Mouse (Mus musculus): ENCODE results near the gene Ttc28. TPM values are rescaled to one million over a fixed set of nuclear protein-coding genes. Genes with fewer than 3 reads are reported as not detected.

Gene Ttc28
- polyA plus RNA-seq, 1 experiment from 2014 or later, result 12.9 TPM

DNA sequence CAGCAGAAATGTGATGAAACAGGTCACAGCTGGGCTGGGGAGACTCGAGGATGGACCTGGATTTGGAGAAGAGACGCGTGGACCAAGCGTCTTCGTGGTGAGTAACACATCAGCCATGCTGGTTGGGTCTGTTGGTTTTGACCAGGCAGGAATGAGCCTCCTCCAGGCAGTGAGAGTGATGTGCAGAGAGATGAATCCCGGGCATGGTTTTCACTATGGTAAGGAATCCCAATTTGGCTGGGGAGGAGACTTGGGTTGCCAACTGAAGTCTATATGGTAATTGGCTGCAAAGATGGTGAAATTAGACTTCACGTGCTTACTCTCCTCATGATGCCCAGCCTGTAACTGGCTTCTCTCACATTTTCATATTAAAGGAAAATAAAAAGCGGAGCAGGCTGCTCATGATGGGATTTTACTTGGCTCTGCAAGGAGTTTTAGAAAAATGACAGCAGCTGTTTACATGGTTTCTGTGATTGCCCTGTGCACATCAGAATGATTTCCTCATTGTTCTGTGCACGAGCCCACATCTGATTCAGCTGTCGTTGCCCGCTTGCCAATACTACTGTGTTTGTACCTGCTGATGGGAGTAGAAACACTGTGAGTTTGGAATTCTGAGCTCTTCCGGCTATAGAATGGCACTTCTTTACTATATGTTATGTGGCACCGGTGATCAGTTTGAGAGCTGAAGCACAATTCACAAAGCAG, 117.4 kb downstream of the Ttc28 start:
- Histone ChIP-seq H3K4me2 (ENCODE audit: low read depth, severe bottlenecking) (no peak overlapping the region), H3K4me1 (ENCODE audit: control insufficient read depth, insufficient read depth, low read length) (no peaks in the 10 kb centered on the region; the same call in 1 of the 2 replicates), H3K9ac (ENCODE audit: low read length) (no peak overlapping the region), H3K9me3 (ENCODE audit: control insufficient read depth, low read length) (no peaks in the 10 kb centered on the region), H3K36me3 (ENCODE audit: control insufficient read depth, insufficient read depth, low read length) (no peaks in the 10 kb centered on the region), H3K4me3 (ENCODE audit: low read depth, low read length) (no peak overlapping the region), H3K27me3 (ENCODE audit: control insufficient read depth, insufficient read depth, low read length) (no peaks in the 10 kb centered on the region), H3K27ac (replicated peaks; ENCODE audit: low read depth, low read length) (no peak overlapping the region)
- DNase-seq (ENCODE audit: low spot score), result no peak
- 89% methylated on average over 13 of the region's 13 CpGs for WGBS
- no peak for ATAC-seq (ENCODE audit: insufficient number of reproducible peaks, low FRiP score, low TSS enrichment, low read depth)

DNA sequence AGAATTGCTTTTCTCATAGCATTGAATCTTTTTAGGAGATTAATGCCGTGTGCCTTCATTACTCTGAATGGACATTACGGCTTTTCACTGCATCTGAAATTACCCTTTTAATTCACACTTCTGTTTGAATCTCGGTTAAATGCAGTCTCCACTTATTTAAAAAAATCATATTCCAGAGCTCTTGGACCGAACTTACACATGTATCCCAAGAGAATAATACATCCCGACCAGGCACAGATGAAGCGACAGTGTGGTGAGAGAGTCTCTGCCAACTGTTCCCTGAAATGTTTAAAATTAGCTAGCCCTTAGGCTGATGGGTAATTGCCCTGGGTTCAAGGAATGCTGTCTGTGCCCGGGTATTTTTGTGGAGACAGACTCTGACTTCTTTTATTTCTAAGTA, 118.1 kb downstream of the Ttc28 start:
- H3K4me3 ChIP-seq (ENCODE audit: low read depth, low read length), result no peak overlapping the region
- DNase-seq (ENCODE audit: low spot score) (no peak), ATAC-seq (ENCODE audit: insufficient number of reproducible peaks, low FRiP score, low TSS enrichment, low read depth) (no peak)
- WGBS, result 77% methylated on average over 7 of the region's 7 CpGs
- no peaks in the 10 kb centered on the region for H3K36me3 ChIP-seq (ENCODE audit: control insufficient read depth, insufficient read depth, low read length)
- H3K4me1 ChIP-seq (ENCODE audit: control insufficient read depth, insufficient read depth, low read length), result no peaks in the 10 kb centered on the region; the same call in 1 of the 2 replicates
- no peak overlapping the region for H3K27ac ChIP-seq (replicated peaks; ENCODE audit: low read depth, low read length)
- H3K9me3 ChIP-seq (ENCODE audit: control insufficient read depth, low read length), result no peaks in the 10 kb centered on the region
- no peak overlapping the region for H3K4me2 ChIP-seq (ENCODE audit: low read depth, severe bottlenecking)
- no peaks in the 10 kb centered on the region for H3K27me3 ChIP-seq (ENCODE audit: control insufficient read depth, insufficient read depth, low read length)
- H3K9ac ChIP-seq (ENCODE audit: low read length), result no peak overlapping the region

DNA sequence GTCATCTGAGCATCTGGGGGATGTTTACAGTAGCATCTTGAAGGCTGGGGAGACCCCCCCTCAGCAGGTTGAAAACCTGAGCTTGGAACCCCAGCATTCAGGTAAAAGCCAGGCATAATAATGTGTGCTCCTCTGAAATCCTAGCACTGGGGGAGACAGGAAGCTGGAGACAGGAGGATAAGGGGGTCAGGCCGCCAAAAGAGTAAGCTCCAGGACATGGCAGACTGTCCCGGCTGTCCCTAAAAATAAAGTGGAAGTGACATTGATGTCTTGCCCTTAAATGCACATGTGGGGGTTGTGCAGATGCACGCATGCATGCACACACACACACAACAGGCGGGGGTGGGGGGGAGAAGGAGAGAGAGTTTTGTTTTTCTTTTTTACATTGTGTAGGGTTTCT, 118.7 kb downstream of the Ttc28 start:
- Histone ChIP-seq H3K36me3 (ENCODE audit: control insufficient read depth, insufficient read depth, low read length) (no peaks in the 10 kb centered on the region), H3K4me2 (ENCODE audit: low read depth, severe bottlenecking) (no peak overlapping the region), H3K9me3 (ENCODE audit: control insufficient read depth, low read length) (no peaks in the 10 kb centered on the region), H3K9ac (ENCODE audit: low read length) (no peak overlapping the region), H3K27ac (replicated peaks; ENCODE audit: low read depth, low read length) (no peak overlapping the region), H3K27me3 (ENCODE audit: control insufficient read depth, insufficient read depth, low read length) (no peaks in the 10 kb centered on the region), H3K4me1 (ENCODE audit: control insufficient read depth, insufficient read depth, low read length) (no peaks in the 10 kb centered on the region; the same call in 1 of the 2 replicates), H3K4me3 (ENCODE audit: low read depth, low read length) (no peak overlapping the region)
- ATAC-seq (ENCODE audit: insufficient number of reproducible peaks, low FRiP score, low TSS enrichment, low read depth) (no peak), DNase-seq (ENCODE audit: low spot score) (no peak)
- WGBS, result 72% methylated on average over 4 of the region's 4 CpGs

DNA sequence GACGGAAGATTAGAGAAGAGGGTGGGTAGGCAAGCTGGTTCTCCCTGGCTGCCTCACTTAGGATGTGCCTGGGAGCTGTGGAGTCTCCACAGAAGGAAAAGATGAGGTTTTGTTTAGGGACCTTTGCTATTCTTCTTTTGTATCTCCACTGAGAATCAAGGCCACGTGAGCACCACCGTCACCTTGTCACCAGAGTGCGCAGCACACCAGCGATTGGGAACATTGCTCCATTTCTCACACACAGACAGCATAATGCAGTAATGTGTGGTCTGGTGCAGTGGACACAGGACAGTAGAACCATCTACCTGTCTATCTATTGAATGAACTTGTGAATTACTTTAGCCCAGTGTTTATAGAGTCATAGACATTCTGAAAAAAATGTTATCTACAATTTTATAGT, 121.3 kb downstream of the Ttc28 start:
- Histone ChIP-seq H3K4me3 (ENCODE audit: low read depth, low read length) (no peak overlapping the region), H3K9ac (ENCODE audit: low read length) (no peak overlapping the region), H3K4me2 (ENCODE audit: low read depth, severe bottlenecking) (no peak overlapping the region), H3K27me3 (ENCODE audit: control insufficient read depth, insufficient read depth, low read length) (no peaks in the 10 kb centered on the region), H3K36me3 (ENCODE audit: control insufficient read depth, insufficient read depth, low read length) (no peaks in the 10 kb centered on the region), H3K9me3 (ENCODE audit: control insufficient read depth, low read length) (no peaks in the 10 kb centered on the region), H3K4me1 (ENCODE audit: control insufficient read depth, insufficient read depth, low read length) (peaks cover under 1% of the 10 kb centered on the region), H3K27ac (replicated peaks; ENCODE audit: low read depth, low read length) (no peak overlapping the region)
- WGBS, result 73% methylated on average over 5 of the region's 5 CpGs
- no peak for DNase-seq (ENCODE audit: low spot score)
- ATAC-seq (ENCODE audit: insufficient number of reproducible peaks, low FRiP score, low TSS enrichment, low read depth), result no peak

DNA sequence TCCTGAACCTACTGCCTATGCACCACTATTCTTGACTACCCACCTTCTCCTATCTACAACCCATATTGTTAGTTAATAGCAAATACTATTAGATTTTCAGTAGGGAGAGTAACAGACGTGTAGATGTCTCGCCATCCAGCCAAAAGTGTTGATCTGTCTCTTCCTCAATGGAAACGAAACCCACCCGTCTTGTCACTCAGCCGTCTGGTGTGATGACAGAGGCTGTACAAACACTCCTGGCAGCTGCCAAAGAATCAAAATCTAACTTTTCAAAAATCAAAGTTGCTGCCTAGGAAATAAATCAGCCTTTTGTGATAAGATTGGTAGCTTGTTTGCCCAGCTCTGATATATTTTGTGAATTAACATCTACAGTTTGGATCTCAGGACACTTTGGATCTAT, 123.6 kb downstream of the Ttc28 start:
- DNase-seq (ENCODE audit: low spot score) (no peak), ATAC-seq (ENCODE audit: insufficient number of reproducible peaks, low FRiP score, low TSS enrichment, low read depth) (no peak)
- H3K9me3 ChIP-seq (ENCODE audit: control insufficient read depth, low read length), result no peaks in the 10 kb centered on the region
- peaks cover 17% of the 10 kb centered on the region for H3K4me1 ChIP-seq (ENCODE audit: control insufficient read depth, insufficient read depth, low read length)
- no peak overlapping the region for H3K9ac ChIP-seq (ENCODE audit: low read length)
- no peak overlapping the region for H3K4me3 ChIP-seq (ENCODE audit: low read depth, low read length)
- H3K27ac ChIP-seq (replicated peaks; ENCODE audit: low read depth, low read length), result no peak overlapping the region
- H3K36me3 ChIP-seq (ENCODE audit: control insufficient read depth, insufficient read depth, low read length), result no peaks in the 10 kb centered on the region
- H3K27me3 ChIP-seq (ENCODE audit: control insufficient read depth, insufficient read depth, low read length), result no peaks in the 10 kb centered on the region
- WGBS, result 93% methylated on average over 5 of the region's 5 CpGs
- no peak overlapping the region for H3K4me2 ChIP-seq (ENCODE audit: low read depth, severe bottlenecking)

DNA sequence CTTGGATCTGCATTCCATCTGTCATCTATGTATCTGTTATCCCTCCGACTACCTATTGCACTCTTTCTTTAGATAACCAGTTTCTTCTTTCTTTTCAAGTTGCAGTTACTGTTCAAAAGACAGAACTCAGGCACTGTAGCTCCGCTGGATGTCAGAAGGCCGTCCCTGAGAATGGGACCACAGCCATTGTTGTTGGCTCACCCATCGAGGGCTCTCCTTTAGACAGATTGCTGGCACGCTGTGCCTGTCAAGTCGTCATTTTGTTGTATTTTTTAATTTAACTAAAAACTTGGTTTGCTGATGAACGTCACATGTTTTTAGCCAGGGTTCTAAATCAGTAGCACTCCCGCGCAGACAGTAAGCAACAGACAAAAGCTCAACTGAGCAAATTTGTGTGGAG, 124.1 kb downstream of the Ttc28 start:
- Histone ChIP-seq H3K4me3 (ENCODE audit: low read depth, low read length) (no peak overlapping the region), H3K9ac (ENCODE audit: low read length) (no peak overlapping the region), H3K27me3 (ENCODE audit: control insufficient read depth, insufficient read depth, low read length) (no peaks in the 10 kb centered on the region), H3K27ac (replicated peaks; ENCODE audit: low read depth, low read length) (no peak overlapping the region), H3K4me2 (ENCODE audit: low read depth, severe bottlenecking) (no peak overlapping the region), H3K9me3 (ENCODE audit: control insufficient read depth, low read length) (no peaks in the 10 kb centered on the region), H3K4me1 (ENCODE audit: control insufficient read depth, insufficient read depth, low read length) (peaks cover 18% of the 10 kb centered on the region), H3K36me3 (ENCODE audit: control insufficient read depth, insufficient read depth, low read length) (no peaks in the 10 kb centered on the region)
- ATAC-seq (ENCODE audit: insufficient number of reproducible peaks, low FRiP score, low TSS enrichment, low read depth) (no peak), DNase-seq (ENCODE audit: low spot score) (no peak)
- 95% methylated on average over 9 of the region's 9 CpGs for WGBS

DNA sequence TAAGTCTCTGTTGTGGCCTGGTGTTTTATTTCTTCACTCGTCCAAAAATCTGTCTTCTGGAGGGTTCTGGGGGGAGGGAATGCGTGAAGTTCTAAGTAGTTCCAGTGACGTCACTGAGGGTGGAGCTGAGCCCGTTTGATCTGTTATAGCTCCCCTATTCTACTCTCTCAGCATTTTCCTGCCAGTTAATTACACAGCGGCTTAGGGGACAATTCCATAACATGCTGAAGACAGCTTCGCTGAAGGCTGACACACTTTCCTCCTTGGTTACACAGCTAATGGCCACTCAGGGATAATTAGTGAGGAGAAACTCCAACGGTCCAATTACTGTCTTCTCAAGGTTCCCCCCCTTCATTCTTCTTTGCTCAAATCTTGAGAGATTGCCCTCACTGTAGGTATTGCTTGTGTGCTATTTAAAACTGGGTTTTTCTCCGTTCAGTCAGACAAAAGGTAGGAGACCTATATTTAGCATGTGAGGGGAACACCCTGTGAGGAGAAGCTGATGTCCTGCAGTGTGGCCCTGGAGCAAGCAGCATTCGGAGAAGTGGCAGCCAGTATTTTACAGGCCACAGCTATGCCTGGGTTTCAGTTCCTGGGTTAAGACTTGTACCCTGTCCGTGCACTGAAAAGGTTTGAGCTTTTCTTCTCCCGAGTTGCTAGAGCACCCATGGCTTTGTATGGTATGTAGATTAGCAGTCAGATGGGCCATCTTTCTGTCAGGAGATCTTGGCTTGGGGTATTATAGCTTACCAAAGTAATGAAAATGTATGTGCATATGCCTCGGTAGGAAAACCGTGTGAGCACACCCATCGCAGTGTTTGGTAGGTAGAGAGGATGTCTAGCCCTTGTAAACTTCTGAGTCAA, 126.9 kb downstream of the Ttc28 start:
- H3K4me3 ChIP-seq (ENCODE audit: low read depth, low read length), result no peak overlapping the region
- H3K9me3 ChIP-seq (ENCODE audit: control insufficient read depth, low read length), result 0 out of 2 replicates have a peak, but pooled peaks cover 3% of the 10 kb centered on the region
- H3K4me1 ChIP-seq (ENCODE audit: control insufficient read depth, insufficient read depth, low read length), result peaks cover 25% of the 10 kb centered on the region
- no peaks in the 10 kb centered on the region for H3K27me3 ChIP-seq (ENCODE audit: control insufficient read depth, insufficient read depth, low read length)
- no peak overlapping the region for H3K9ac ChIP-seq (ENCODE audit: low read length)
- no peak overlapping the region for H3K4me2 ChIP-seq (ENCODE audit: low read depth, severe bottlenecking)
- ATAC-seq (ENCODE audit: insufficient number of reproducible peaks, low FRiP score, low TSS enrichment, low read depth) (no peak), DNase-seq (ENCODE audit: low spot score) (no peak)
- no peaks in the 10 kb centered on the region for H3K36me3 ChIP-seq (ENCODE audit: control insufficient read depth, insufficient read depth, low read length)
- no peak overlapping the region for H3K27ac ChIP-seq (replicated peaks; ENCODE audit: low read depth, low read length)
- 46% methylated on average over 14 of the region's 14 CpGs for whole genome bisulfite sequencing

DNA sequence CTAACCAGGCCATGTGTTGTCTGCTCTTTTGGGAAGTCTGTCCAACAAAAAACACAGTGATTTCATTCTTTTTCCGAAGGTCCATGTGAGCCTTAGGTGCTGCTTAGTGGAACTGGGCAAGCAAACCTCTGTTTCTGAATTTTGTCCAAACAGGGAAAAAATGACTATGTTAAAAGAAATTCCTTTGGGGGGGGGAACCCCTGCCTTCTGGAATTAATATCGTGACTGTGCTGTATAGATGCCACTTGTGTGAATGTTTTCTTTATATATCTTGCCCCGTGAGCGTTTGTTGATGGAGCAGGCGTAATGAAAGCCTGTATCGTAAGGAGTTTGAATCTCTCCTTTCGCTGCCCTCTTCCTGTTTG, 127.5 kb downstream of the Ttc28 start:
- 0 out of 2 replicates have a peak, but pooled peaks cover 3% of the 10 kb centered on the region for H3K9me3 ChIP-seq (ENCODE audit: control insufficient read depth, low read length)
- H3K27ac ChIP-seq (replicated peaks; ENCODE audit: low read depth, low read length), result no peak overlapping the region
- peaks cover 29% of the 10 kb centered on the region for H3K4me1 ChIP-seq (ENCODE audit: control insufficient read depth, insufficient read depth, low read length)
- ATAC-seq (ENCODE audit: insufficient number of reproducible peaks, low FRiP score, low TSS enrichment, low read depth) (no peak), DNase-seq (ENCODE audit: low spot score) (no peak)
- WGBS, result 45% methylated on average over 7 of the region's 7 CpGs
- H3K4me2 ChIP-seq (ENCODE audit: low read depth, severe bottlenecking), result no peak overlapping the region
- H3K4me3 ChIP-seq (ENCODE audit: low read depth, low read length), result no peak overlapping the region
- H3K9ac ChIP-seq (ENCODE audit: low read length), result no peak overlapping the region
- no peaks in the 10 kb centered on the region for H3K36me3 ChIP-seq (ENCODE audit: control insufficient read depth, insufficient read depth, low read length)
- H3K27me3 ChIP-seq (ENCODE audit: control insufficient read depth, insufficient read depth, low read length), result no peaks in the 10 kb centered on the region
